ENCODE assay signal across 8 mouse cellular contexts in genomic region chr12:108766316-108766715, GRCm38 (mm10). TPM values are rescaled to one million over a fixed set of nuclear protein-coding genes. Genes with fewer than 3 reads are reported as not detected.
DNase-seq lines count a peak whose midpoint lies in the region; ATAC-seq and TF ChIP-seq lines count a peak whose summit lies in the region.

No protein-coding gene starts in this region.

- WGBS in kidney, adult 2 months, result 19% methylated on average over 10 of the region's 10 CpGs
- 27% methylated on average over 10 of the region's 10 CpGs for WGBS in liver, embryonic 16.5 days (ENCODE audit: insufficient replicate concordance)
- 39% methylated on average over 10 of the region's 10 CpGs for WGBS in stomach, embryonic 16.5 days

- TF ChIP-seq POLR2A in kidney, adult 2 months (IDR thresholded peaks at IDR 0.05; ENCODE audit: low read depth, low read length), result no peak

- no peaks in the 10 kb centered on the region for H3K4me1 ChIP-seq in kidney, adult 2 months (ENCODE audit: control insufficient read depth, insufficient read depth, low read length)
- peaks cover 48% of the 10 kb centered on the region for H3K4me1 ChIP-seq in liver, embryonic 16.5 days (ENCODE audit: control insufficient read depth, low read depth, low read length)
- H3K4me1 ChIP-seq in stomach, embryonic 16.5 days (ENCODE audit: control insufficient read depth, insufficient read depth, low read length), result peaks cover 17% of the 10 kb centered on the region

- no peaks in the 10 kb centered on the region for H3K36me3 ChIP-seq in kidney, adult 2 months (ENCODE audit: control insufficient read depth, insufficient read depth, low read length)
- no peaks in the 10 kb centered on the region for H3K36me3 ChIP-seq in liver, embryonic 16.5 days (ENCODE audit: control insufficient read depth, insufficient read depth)
- no peaks in the 10 kb centered on the region for H3K36me3 ChIP-seq in stomach, embryonic 16.5 days (ENCODE audit: control insufficient read depth, insufficient read depth, low read length)

- no peak for ATAC-seq in liver, embryonic 16.5 days (ENCODE audit: low read depth)
- ATAC-seq in stomach, embryonic 16.5 days (ENCODE audit: insufficient read depth, low FRiP score), result 0 out of 2 replicates have a peak, but pooled peaks have one; percentile 2
- ATAC-seq in erythroid progenitor cell, adult 5-6 weeks (replicated peaks; ENCODE audit: low FRiP score, poor library complexity, severe bottlenecking), result no peak

- H3K4me3 ChIP-seq in kidney, adult 2 months (ENCODE audit: insufficient read depth, low read depth, low read length), result peak overlapping the region; percentile 51
- H3K4me3 ChIP-seq in liver, embryonic 16.5 days (ENCODE audit: low read depth, low read length), result peak overlapping the region; percentile 53
- peak overlapping the region; percentile 46 for H3K4me3 ChIP-seq in stomach, embryonic 16.5 days (replicated peaks; ENCODE audit: low read length)

- H3K27ac ChIP-seq in kidney, adult 2 months (ENCODE audit: insufficient read depth, low read depth, low read length), result peak overlapping the region; percentile 86
- H3K27ac ChIP-seq in liver, embryonic 16.5 days (ENCODE audit: low read length), result peak overlapping the region; percentile 73
- peak overlapping the region; percentile 92 for H3K27ac ChIP-seq in stomach, embryonic 16.5 days (ENCODE audit: low read length)

- H3K27me3 ChIP-seq in kidney, adult 2 months (replicated peaks; ENCODE audit: control insufficient read depth, insufficient read depth, low read length), result no peaks in the 10 kb centered on the region
- H3K27me3 ChIP-seq in liver, embryonic 16.5 days (ENCODE audit: control insufficient read depth, insufficient read depth, low read depth, low read length), result no peaks in the 10 kb centered on the region; the same call in 1 of the 2 replicates
- H3K27me3 ChIP-seq in stomach, embryonic 16.5 days (ENCODE audit: control insufficient read depth, insufficient read depth, low read length), result no peaks in the 10 kb centered on the region

- no peaks in the 10 kb centered on the region for H3K9me3 ChIP-seq in liver, embryonic 16.5 days (replicated peaks; ENCODE audit: control insufficient read depth, low read length)
- no peaks in the 10 kb centered on the region for H3K9me3 ChIP-seq in stomach, embryonic 16.5 days (replicated peaks; ENCODE audit: control insufficient read depth, low read length)

- H3K9ac ChIP-seq in liver, embryonic 16.5 days (ENCODE audit: low read depth, low read length), result peak overlapping the region; percentile 53
- peak overlapping the region; percentile 72 for H3K9ac ChIP-seq in stomach, embryonic 16.5 days (ENCODE audit: low read length)

- TF ChIP-seq CTCF in kidney, adult 2 months (conservative IDR thresholded peaks at IDR 0.05; ENCODE audit: insufficient read depth, insufficient read length, low read depth, low read length), result no peak

- H3K4me2 ChIP-seq in liver, embryonic 16.5 days (ENCODE audit: low read depth, low read length), result peak overlapping the region; percentile 71
- peak overlapping the region; percentile 74 for H3K4me2 ChIP-seq in stomach, embryonic 16.5 days (ENCODE audit: low read depth, low read length)

- peak; percentile 21 for DNase-seq in kidney, adult 2 months
- DNase-seq in kidney, adult 8-10 months, result no peak
- DNase-seq in cerebellum, adult 8-10 months, result peak; percentile 32
- peak; percentile 25 for DNase-seq in heart, postnatal 4 days
- no peak for DNase-seq in frontal cortex, postnatal 36 days (ENCODE audit: low spot score in 2 of 2)

RNA-seq across cellular contexts. Expression of gene Yy1, which starts 26.5 kb away (rescaled TPM):
- polyA plus RNA-seq in kidney, adult 2 months (2012; rRNA removed), result 13.5 and 14.1 TPM in 2 replicates
- 10 to 100 TPM; 39.6 to 40.5 TPM for total RNA-seq in heart, postnatal 4 days (2021)
- 6.6 and 8.2 TPM in 2 replicates for polyA plus RNA-seq in liver, embryonic 16.5 days (2015; fragmentation: Nextera tagmentation; extraction: Ambion mirVana)
- polyA plus RNA-seq in stomach, embryonic 16.5 days (2015; fragmentation: Nextera tagmentation; extraction: Ambion mirVana), result 11.6 and 14.3 TPM in 2 replicates
- total RNA-seq in erythroid progenitor cell, adult 5-6 weeks (2015; ENCODE audit: low replicate concordance), result 25.2 and 44.4 TPM in 2 replicates
- total RNA-seq in erythroid progenitor cell, adult 5-6 weeks (2017; ENCODE audit: low replicate concordance), result 40.4 and 62.9 TPM in 2 replicates

Comparison
In these comparisons a context has a peak if more than half of its experiments do, and no peak if none do; other contexts are left out.
1. DNase-seq: peak in kidney, adult 2 months (single experiment), cerebellum, adult 8-10 months (single experiment) and heart, postnatal 4 days (single experiment); none in kidney, adult 8-10 months (0 of 2) and frontal cortex, postnatal 36 days (0 of 2).
2. Peak in every context shown above with its lines, with median percentiles within 50 percentile points of each other: H3K27ac ChIP-seq and H3K4me3 ChIP-seq.